Mouse (Mus musculus): ENCODE data around the gene Dpyd. TPM values are rescaled to one million over a fixed set of nuclear protein-coding genes. Genes with fewer than 3 reads are reported as not detected.

Dpyd gene
- 1 to 10 TPM in 1 of 2 experiments, under 1 TPM in 1; 0.86 to 1.2 TPM for total RNA-seq (2021)
- long read RNA-seq, experiment 1 = 0 reads
- long read RNA-seq, experiment 2 = 0 reads

GRCm38 (mm10) chr3:118561554-118562310 lies at the start of gene Dpyd:
Gene Dpyd, plus strand, starts transcription at chr3:118562129.
- intact Hi-C loops (cut with DNase I; ENCODE audit: low total_unique reads) = no loop called here
- DNase-seq = peak; percentile 57

GRCm38 (mm10) chr3:118537676-118538075 lies 24.3 kb upstream of the Dpyd start:
- intact Hi-C loops (cut with DNase I; ENCODE audit: low total_unique reads) = no loop called here
- no peak for DNase-seq

GRCm38 (mm10) chr3:118541766-118542165 lies 20.2 kb upstream of the Dpyd start:
- DNase-seq = no peak
- intact Hi-C loops (cut with DNase I; ENCODE audit: low total_unique reads) = no loop called here

GRCm38 (mm10) chr3:118547551-118548210 lies 14.2 kb upstream of the Dpyd start:
- DNase-seq = no peak

GRCm38 (mm10) chr3:118557605-118558004 lies 4.3 kb upstream of the Dpyd start:
- no peak for DNase-seq
- intact Hi-C loops (cut with DNase I; ENCODE audit: low total_unique reads) = no loop called here

More at GRCm38 (mm10) chr3:118547551-118548210, 14.2 kb upstream of the Dpyd start:
- intact Hi-C loops (cut with DNase I; ENCODE audit: low total_unique reads) = no loop called here

- no peak for DNase-seq
- intact Hi-C loops (cut with DNase I; ENCODE audit: low total_unique reads) = no loop called here
Measured at GRCm38 (mm10) chr3:118559936-118560335, 2.0 kb upstream of the Dpyd start.

GRCm38 (mm10) chr3:118562311-118562671 lies 362 bp downstream of the Dpyd start:
- DNase-seq = peak; percentile 5
- intact Hi-C loops (cut with DNase I; ENCODE audit: low total_unique reads) = no loop called here

GRCm38 (mm10) chr3:118566779-118567178 lies 4.8 kb downstream of the Dpyd start:
- DNase-seq = no peak
- intact Hi-C loops (cut with DNase I; ENCODE audit: low total_unique reads) = no loop called here

- intact Hi-C loops (cut with DNase I; ENCODE audit: low total_unique reads) = no loop called here
Measured at GRCm38 (mm10) chr3:118570197-118570596, 8.3 kb downstream of the Dpyd start.

GRCm38 (mm10) chr3:118590559-118590958 lies 28.6 kb downstream of the Dpyd start:
- intact Hi-C loops (cut with DNase I; ENCODE audit: low total_unique reads) = no loop called here
- no peak for DNase-seq

More at GRCm38 (mm10) chr3:118570197-118570596, 8.3 kb downstream of the Dpyd start:
- no peak for DNase-seq

- DNase-seq = no peak
- intact Hi-C loops (cut with DNase I; ENCODE audit: low total_unique reads) = no loop called here
Measured at GRCm38 (mm10) chr3:118594864-118595263, 32.9 kb downstream of the Dpyd start.

- intact Hi-C loops (cut with DNase I; ENCODE audit: low total_unique reads) = no loop called here
- no peak for DNase-seq
Measured at GRCm38 (mm10) chr3:118595693-118596092, 33.8 kb downstream of the Dpyd start.

GRCm38 (mm10) chr3:118601689-118602640 lies 40.0 kb downstream of the Dpyd start:
- intact Hi-C loops (cut with DNase I; ENCODE audit: low total_unique reads) = no loop called here

GRCm38 (mm10) chr3:118608708-118609107 lies 46.8 kb downstream of the Dpyd start:
- no peak for DNase-seq
- intact Hi-C loops (cut with DNase I; ENCODE audit: low total_unique reads) = no loop called here

More at GRCm38 (mm10) chr3:118601689-118602640, 40.0 kb downstream of the Dpyd start:
- DNase-seq = no peak

- DNase-seq = no peak
- intact Hi-C loops (cut with DNase I; ENCODE audit: low total_unique reads) = no loop called here
Measured at GRCm38 (mm10) chr3:118626455-118627375, 64.8 kb downstream of the Dpyd start.

GRCm38 (mm10) chr3:118629737-118630136 lies 67.8 kb downstream of the Dpyd start:
- intact Hi-C loops (cut with DNase I; ENCODE audit: low total_unique reads) = no loop called here
- DNase-seq = no peak

GRCm38 (mm10) chr3:118646024-118646570 lies 84.2 kb downstream of the Dpyd start:
- no peak for DNase-seq
- intact Hi-C loops (cut with DNase I; ENCODE audit: low total_unique reads) = no loop called here

- peak; percentile 22 for DNase-seq
- intact Hi-C loops (cut with DNase I; ENCODE audit: low total_unique reads) = no loop called here
Measured at GRCm38 (mm10) chr3:118663987-118664692, 102.2 kb downstream of the Dpyd start.
